Mouse (Mus musculus): Measurements from ENCODE around the gene Bsx. TPM values are rescaled to one million over a fixed set of nuclear protein-coding genes. Genes with fewer than 3 reads are reported as not detected.

Gene Bsx
- polyA plus RNA-seq, 1 experiment from 2014 or later: 0.22 TPM

- WGBS: 3% methylated on average over 9 of the region's 9 CpGs
- ATAC-seq (ENCODE audit: low FRiP score) (peak; percentile 58), DNase-seq (ENCODE audit: low spot score, missing footprints) (peak; percentile 90)
- H3K27me3 ChIP-seq (ENCODE audit: control insufficient read depth, insufficient read depth, low read length): peaks cover 8% of the 10 kb centered on the region; the same call in 1 of the 2 replicates
- peaks cover 6% of the 10 kb centered on the region; the same call in 1 of the 2 replicates for H3K4me1 ChIP-seq (ENCODE audit: control insufficient read depth, insufficient read depth, low read length)
- H3K9me3 ChIP-seq (ENCODE audit: control insufficient read depth, low read length): no peaks in the 10 kb centered on the region
- peak overlapping the region; percentile 28 for H3K4me3 ChIP-seq (ENCODE audit: low read depth, low read length)
- no peak overlapping the region for H3K27ac ChIP-seq (ENCODE audit: low read depth, low read length)
- H3K9ac ChIP-seq (ENCODE audit: low read length): no peak overlapping the region
- peak overlapping the region; percentile 52 for H3K4me2 ChIP-seq
- no peaks in the 10 kb centered on the region for H3K36me3 ChIP-seq (ENCODE audit: control insufficient read depth, insufficient read depth, low read length)
Observed at GRCm38 (mm10) chr9:40859196-40859595, 14.7 kb upstream of the Bsx start.

- Histone ChIP-seq H3K27ac (ENCODE audit: low read depth, low read length) (no peak overlapping the region), H3K4me3 (ENCODE audit: low read depth, low read length) (no peak overlapping the region), H3K9me3 (ENCODE audit: control insufficient read depth, low read length) (no peaks in the 10 kb centered on the region), H3K27me3 (ENCODE audit: control insufficient read depth, insufficient read depth, low read length) (peaks cover 60% of the 10 kb centered on the region), H3K9ac (ENCODE audit: low read length) (no peak overlapping the region), H3K4me1 (ENCODE audit: control insufficient read depth, insufficient read depth, low read length) (peaks cover 5% of the 10 kb centered on the region; the same call in 1 of the 2 replicates), H3K36me3 (ENCODE audit: control insufficient read depth, insufficient read depth, low read length) (no peaks in the 10 kb centered on the region), H3K4me2 (no peak overlapping the region)
- peak; percentile 85 for DNase-seq (ENCODE audit: low spot score, missing footprints)
- ATAC-seq (ENCODE audit: low FRiP score): no peak
- 85% methylated on average over 5 of the region's 5 CpGs for WGBS
Observed at GRCm38 (mm10) chr9:40870331-40870730, 3.6 kb upstream of the Bsx start.

DNA sequence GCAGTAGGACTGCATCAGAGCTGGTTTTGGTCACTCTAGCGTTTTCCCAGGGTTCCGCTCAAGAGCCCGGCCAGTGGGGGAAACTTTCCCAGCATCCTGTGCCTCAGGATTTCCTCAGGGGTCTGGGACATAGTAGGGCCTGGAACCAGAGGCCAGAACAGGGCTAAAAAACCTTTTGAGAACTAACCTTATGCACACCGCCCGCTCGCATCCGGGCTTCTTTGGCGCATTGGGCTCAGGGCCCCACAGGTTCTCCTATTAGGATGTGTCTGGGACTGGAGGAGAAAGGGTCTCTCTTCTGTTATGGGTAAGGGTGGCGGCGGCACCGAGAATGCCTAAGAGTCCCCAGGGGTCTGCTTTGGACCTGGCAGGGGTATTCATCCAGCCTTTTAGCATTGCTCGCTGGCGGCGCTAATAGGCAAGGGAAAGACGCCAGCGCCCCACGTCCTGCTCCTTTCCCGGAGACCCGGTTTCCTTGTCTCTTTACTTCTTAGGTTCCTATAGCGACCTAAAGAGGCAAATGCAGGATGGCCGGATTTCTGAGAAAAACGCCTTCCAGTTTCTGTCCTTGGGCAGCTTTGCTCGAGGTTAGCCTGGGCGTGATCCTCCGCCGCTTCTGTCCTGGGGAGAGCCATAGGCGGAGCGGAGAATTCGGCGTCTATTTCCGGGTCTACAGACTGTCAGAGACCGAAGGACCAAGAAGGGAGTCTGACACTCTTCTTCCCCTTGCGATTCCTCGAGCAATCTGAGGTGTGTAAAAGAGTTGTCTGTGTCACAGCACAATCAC lies 2.4 kb upstream of the Bsx start:
- ATAC-seq (ENCODE audit: low FRiP score) (no peak), DNase-seq (ENCODE audit: low spot score, missing footprints) (peak; percentile 95)
- H3K36me3 ChIP-seq (ENCODE audit: control insufficient read depth, insufficient read depth, low read length): no peaks in the 10 kb centered on the region
- no peaks in the 10 kb centered on the region for H3K9me3 ChIP-seq (ENCODE audit: control insufficient read depth, low read length)
- H3K27ac ChIP-seq (ENCODE audit: low read depth, low read length): no peak overlapping the region
- H3K4me1 ChIP-seq (ENCODE audit: control insufficient read depth, insufficient read depth, low read length): peaks cover 5% of the 10 kb centered on the region; the same call in 1 of the 2 replicates
- peak overlapping the region; percentile 38 for H3K4me2 ChIP-seq
- H3K9ac ChIP-seq (ENCODE audit: low read length): no peak overlapping the region
- peak overlapping the region; percentile 21; the same call in 1 of the 2 replicates for H3K4me3 ChIP-seq (ENCODE audit: low read depth, low read length)
- under 1% methylated on average over 34 of the region's 34 CpGs for WGBS
- peaks cover 72% of the 10 kb centered on the region for H3K27me3 ChIP-seq (ENCODE audit: control insufficient read depth, insufficient read depth, low read length)

DNA sequence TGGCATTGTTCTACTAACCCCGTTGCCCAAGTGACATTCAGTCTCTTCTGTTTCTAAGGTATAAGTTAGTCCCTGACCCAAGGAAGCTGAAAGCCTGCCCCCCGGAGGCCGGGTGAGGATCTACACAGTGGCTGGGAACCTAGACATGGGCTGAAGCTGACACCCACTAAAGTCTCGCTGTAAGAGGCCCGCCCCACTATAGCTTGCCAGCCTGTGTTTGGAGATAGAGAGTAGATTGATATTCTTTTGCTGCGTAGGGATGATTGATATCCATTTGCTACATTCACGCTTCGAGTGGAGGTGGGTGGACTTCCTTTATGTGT lies 1.8 kb upstream of the Bsx start:
- peaks cover 5% of the 10 kb centered on the region; the same call in 1 of the 2 replicates for H3K4me1 ChIP-seq (ENCODE audit: control insufficient read depth, insufficient read depth, low read length)
- peak overlapping the region; percentile 38; the same call in 1 of the 2 replicates for H3K4me2 ChIP-seq
- no peak overlapping the region for H3K9ac ChIP-seq (ENCODE audit: low read length)
- H3K36me3 ChIP-seq (ENCODE audit: control insufficient read depth, insufficient read depth, low read length): no peaks in the 10 kb centered on the region
- no peak overlapping the region; the same call in 1 of the 2 replicates for H3K4me3 ChIP-seq (ENCODE audit: low read depth, low read length)
- WGBS: 4% methylated on average over 8 of the region's 8 CpGs
- no peaks in the 10 kb centered on the region for H3K9me3 ChIP-seq (ENCODE audit: control insufficient read depth, low read length)
- DNase-seq (ENCODE audit: low spot score, missing footprints) (no peak), ATAC-seq (ENCODE audit: low FRiP score) (no peak)
- peaks cover 78% of the 10 kb centered on the region for H3K27me3 ChIP-seq (ENCODE audit: control insufficient read depth, insufficient read depth, low read length)
- no peak overlapping the region for H3K27ac ChIP-seq (ENCODE audit: low read depth, low read length)

DNA sequence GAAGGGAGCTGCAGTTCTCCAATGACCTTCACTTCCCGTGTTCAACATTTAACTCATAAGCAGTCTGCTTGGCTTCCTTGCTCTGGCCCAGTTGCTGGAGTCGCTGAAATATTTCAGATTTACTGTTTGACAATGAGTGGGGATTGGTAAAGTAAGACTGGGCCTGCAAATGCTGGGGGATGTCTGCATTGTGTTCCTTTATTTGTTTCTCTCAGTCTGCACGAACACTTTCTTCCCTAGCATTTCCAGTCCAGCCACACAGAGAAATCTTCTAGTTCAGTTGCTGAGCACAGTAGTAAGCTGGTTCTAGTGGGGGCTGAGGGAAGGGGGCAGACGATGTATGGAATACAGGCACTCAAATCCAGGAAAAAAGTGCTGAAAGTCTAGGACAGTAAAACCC lies 1.0 kb downstream of the Bsx start:
- H3K27ac ChIP-seq (ENCODE audit: low read depth, low read length): no peak overlapping the region
- H3K4me1 ChIP-seq (ENCODE audit: control insufficient read depth, insufficient read depth, low read length): peaks cover 8% of the 10 kb centered on the region; the same call in 1 of the 2 replicates
- peaks cover 95% of the 10 kb centered on the region for H3K27me3 ChIP-seq (ENCODE audit: control insufficient read depth, insufficient read depth, low read length)
- no peaks in the 10 kb centered on the region for H3K36me3 ChIP-seq (ENCODE audit: control insufficient read depth, insufficient read depth, low read length)
- H3K4me3 ChIP-seq (ENCODE audit: low read depth, low read length): no peak overlapping the region
- H3K4me2 ChIP-seq: no peak overlapping the region
- no peaks in the 10 kb centered on the region for H3K9me3 ChIP-seq (ENCODE audit: control insufficient read depth, low read length)
- peak; percentile 93 for DNase-seq (ENCODE audit: low spot score, missing footprints)
- no peak for ATAC-seq (ENCODE audit: low FRiP score)
- 2% methylated on average over 4 of the region's 4 CpGs for WGBS
- no peak overlapping the region for H3K9ac ChIP-seq (ENCODE audit: low read length)

DNA sequence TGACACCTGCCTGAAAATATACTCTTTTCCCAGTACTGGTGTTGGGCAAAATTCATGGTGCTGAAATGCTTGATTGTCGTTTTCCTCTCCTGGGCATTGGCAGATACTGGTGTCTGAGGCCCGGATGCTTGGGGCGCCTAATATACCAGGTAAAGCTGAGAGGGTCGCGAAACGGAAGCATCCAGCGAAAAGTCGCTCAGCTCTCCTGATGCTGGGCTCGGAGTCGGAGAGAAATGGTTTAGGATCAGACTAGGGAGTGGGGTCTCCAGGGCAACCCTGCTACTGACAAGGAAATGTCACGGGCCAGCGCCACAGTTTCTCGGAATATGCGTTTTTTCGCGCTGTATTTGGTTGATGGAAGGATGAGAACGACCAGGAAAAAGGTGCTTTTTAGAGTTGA lies 1.5 kb downstream of the Bsx start:
- Histone ChIP-seq H3K27me3 (ENCODE audit: control insufficient read depth, insufficient read depth, low read length) (peaks cover 95% of the 10 kb centered on the region), H3K4me2 (no peak overlapping the region), H3K9me3 (ENCODE audit: control insufficient read depth, low read length) (no peaks in the 10 kb centered on the region), H3K9ac (ENCODE audit: low read length) (no peak overlapping the region), H3K4me1 (ENCODE audit: control insufficient read depth, insufficient read depth, low read length) (peaks cover 8% of the 10 kb centered on the region; the same call in 1 of the 2 replicates), H3K36me3 (ENCODE audit: control insufficient read depth, insufficient read depth, low read length) (no peaks in the 10 kb centered on the region), H3K4me3 (ENCODE audit: low read depth, low read length) (no peak overlapping the region), H3K27ac (ENCODE audit: low read depth, low read length) (no peak overlapping the region)
- ATAC-seq (ENCODE audit: low FRiP score) (no peak), DNase-seq (ENCODE audit: low spot score, missing footprints) (peak; percentile 97)
- WGBS: under 1% methylated on average over 17 of the region's 17 CpGs

- ATAC-seq (ENCODE audit: low FRiP score) (no peak), DNase-seq (ENCODE audit: low spot score, missing footprints) (peak; percentile 94)
- Histone ChIP-seq H3K9ac (ENCODE audit: low read length) (no peak overlapping the region), H3K9me3 (ENCODE audit: control insufficient read depth, low read length) (no peaks in the 10 kb centered on the region), H3K27ac (ENCODE audit: low read depth, low read length) (no peak overlapping the region), H3K4me1 (ENCODE audit: control insufficient read depth, insufficient read depth, low read length) (peaks cover 8% of the 10 kb centered on the region; the same call in 1 of the 2 replicates), H3K4me3 (ENCODE audit: low read depth, low read length) (no peak overlapping the region), H3K27me3 (ENCODE audit: control insufficient read depth, insufficient read depth, low read length) (peaks cover 98% of the 10 kb centered on the region), H3K36me3 (ENCODE audit: control insufficient read depth, insufficient read depth, low read length) (no peaks in the 10 kb centered on the region), H3K4me2 (no peak overlapping the region)
- 1% methylated on average over 29 of the region's 29 CpGs for WGBS
Observed at GRCm38 (mm10) chr9:40876164-40876563, 2.2 kb downstream of the Bsx start.

DNA sequence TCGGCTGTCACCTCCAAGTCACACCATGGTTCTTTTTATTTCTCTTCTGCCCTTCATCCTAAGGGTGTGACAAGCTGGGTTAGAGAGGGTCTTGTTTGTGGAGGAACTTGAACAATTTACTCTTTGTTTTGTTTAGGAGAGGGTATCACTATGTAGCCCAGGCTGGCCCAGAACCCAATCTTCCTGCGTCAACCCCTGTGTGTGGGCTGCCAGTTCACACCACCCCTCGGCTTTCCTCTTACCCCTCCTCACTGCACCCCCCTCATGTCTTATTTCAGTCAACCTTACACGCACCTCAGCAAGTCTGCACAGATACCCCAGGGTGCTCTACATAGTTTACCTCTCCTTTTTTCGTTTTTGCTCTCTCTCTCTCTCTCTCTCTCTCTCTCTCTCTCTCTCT lies 2.8 kb downstream of the Bsx start:
- H3K9ac ChIP-seq (ENCODE audit: low read length): no peak overlapping the region
- WGBS: 6% methylated on average over 5 of the region's 5 CpGs
- H3K9me3 ChIP-seq (ENCODE audit: control insufficient read depth, low read length): no peaks in the 10 kb centered on the region
- no peak overlapping the region for H3K27ac ChIP-seq (ENCODE audit: low read depth, low read length)
- no peak overlapping the region for H3K4me3 ChIP-seq (ENCODE audit: low read depth, low read length)
- H3K4me2 ChIP-seq: no peak overlapping the region
- no peak for ATAC-seq (ENCODE audit: low FRiP score)
- peaks cover 97% of the 10 kb centered on the region for H3K27me3 ChIP-seq (ENCODE audit: control insufficient read depth, insufficient read depth, low read length)
- DNase-seq (ENCODE audit: low spot score, missing footprints): peak; percentile 92
- H3K36me3 ChIP-seq (ENCODE audit: control insufficient read depth, insufficient read depth, low read length): no peaks in the 10 kb centered on the region
- peaks cover 3% of the 10 kb centered on the region; the same call in 1 of the 2 replicates for H3K4me1 ChIP-seq (ENCODE audit: control insufficient read depth, insufficient read depth, low read length)

DNA sequence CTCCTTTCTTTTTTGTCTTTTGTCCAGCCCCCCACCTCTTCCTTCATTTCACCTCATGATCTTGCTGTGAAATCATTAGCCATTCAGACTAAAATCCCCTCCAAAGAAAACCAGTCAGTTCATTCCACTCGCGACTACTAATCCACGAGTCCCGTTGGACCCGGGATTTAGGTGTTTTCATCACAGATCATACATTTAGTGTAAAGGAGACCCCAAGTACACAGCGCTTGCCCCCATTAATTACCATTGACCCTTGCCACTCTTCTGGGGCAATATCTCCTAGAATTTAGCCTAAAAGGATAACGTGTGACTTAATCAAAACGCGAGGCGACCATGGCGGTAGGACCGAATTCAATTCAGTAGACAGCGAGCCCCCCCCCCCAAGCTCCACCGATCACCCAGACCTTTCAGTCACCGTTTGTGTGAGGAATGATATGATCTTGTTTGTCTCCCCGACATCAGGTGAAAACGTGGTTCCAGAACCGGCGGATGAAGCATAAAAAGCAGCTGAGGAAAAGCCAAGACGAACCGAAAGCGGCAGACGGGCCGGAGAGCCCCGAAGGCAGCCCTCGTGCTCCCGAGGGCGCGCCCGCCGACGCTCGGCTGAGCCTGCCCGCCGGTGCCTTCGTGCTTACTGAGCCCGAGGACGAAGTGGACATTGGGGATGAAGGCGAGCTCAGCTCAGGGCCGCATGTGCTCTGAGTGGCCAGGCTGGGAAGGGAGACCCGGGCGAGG lies 3.4 kb downstream of the Bsx start:
- peak overlapping the region; percentile 9; the same call in 1 of the 2 replicates for H3K4me3 ChIP-seq (ENCODE audit: low read depth, low read length)
- no peaks in the 10 kb centered on the region for H3K36me3 ChIP-seq (ENCODE audit: control insufficient read depth, insufficient read depth, low read length)
- no peak overlapping the region for H3K9ac ChIP-seq (ENCODE audit: low read length)
- no peaks in the 10 kb centered on the region for H3K9me3 ChIP-seq (ENCODE audit: control insufficient read depth, low read length)
- peaks cover 94% of the 10 kb centered on the region for H3K27me3 ChIP-seq (ENCODE audit: control insufficient read depth, insufficient read depth, low read length)
- ATAC-seq (ENCODE audit: low FRiP score) (no peak; the same call in 1 of the 2 replicates), DNase-seq (ENCODE audit: low spot score, missing footprints) (peak; percentile 96)
- peaks cover 3% of the 10 kb centered on the region; the same call in 1 of the 2 replicates for H3K4me1 ChIP-seq (ENCODE audit: control insufficient read depth, insufficient read depth, low read length)
- WGBS: under 1% methylated on average over 42 of the region's 42 CpGs
- no peak overlapping the region for H3K27ac ChIP-seq (ENCODE audit: low read depth, low read length)
- H3K4me2 ChIP-seq: peak overlapping the region; percentile 26
